Mouse (Mus musculus) limb, embryonic 14.5 days (tissue): ENCODE results near the gene Mnt. TPM values are rescaled to one million over a fixed set of nuclear protein-coding genes. Genes with fewer than 3 reads are reported as not detected.
A peak's percentile ranks its signal among the peaks of the same experiment; 100 is the strongest.

Experiments
- ATAC-seq: fragments of 200-750 bp; cut with Nextera tagmentation; 2 replicates; pipeline ENCODE4 v1.8.0; 2017; ENCODE audit warnings: low read depth, moderate number of reproducible peaks, moderate TSS enrichment; ENCODE audit not compliant: low FRiP score
- DNase-seq: peaks from one replicate; pipeline ENCODE4 v3.0.0-alpha.2; 2015; ENCODE audit warnings: low spot score
- H3K27ac ChIP-seq: fragments of 300-500 bp; sonication (generic); replicated peaks from 2 replicates; pipeline ENCODE4 v1.5.1; 2014; ENCODE audit warnings: low read depth, mild to moderate bottlenecking, low read length, moderate library complexity, mixed read lengths
- H3K27me3 ChIP-seq: fragments of 300-500 bp; sonication (generic); 2 replicates; pipeline ENCODE4 v1.6.1; 2014; ENCODE audit warnings: low read length, mixed read lengths; ENCODE audit not compliant: control insufficient read depth, insufficient read depth
- H3K36me3 ChIP-seq: fragments of 300-500 bp; sonication (generic); 2 replicates; pipeline ENCODE4 v1.6.1; 2014; ENCODE audit warnings: mild to moderate bottlenecking, low read length, moderate library complexity, mixed read lengths; ENCODE audit not compliant: control insufficient read depth, insufficient read depth
- H3K4me1 ChIP-seq: fragments of 300-500 bp; sonication (generic); 2 replicates; pipeline ENCODE4 v1.6.1; 2014; ENCODE audit warnings: antibody characterized with exemption, low read length, mixed read lengths; ENCODE audit not compliant: control insufficient read depth, insufficient read depth
- H3K4me2 ChIP-seq: fragments of 300-500 bp; sonication (generic); replicated peaks from 2 replicates; pipeline ENCODE4 v1.6.1; 2014; ENCODE audit warnings: low read depth, mild to moderate bottlenecking, low read length, moderate library complexity; ENCODE audit not compliant: severe bottlenecking
- H3K4me3 ChIP-seq: fragments of 300-500 bp; sonication (generic); replicated peaks from 2 replicates; pipeline ENCODE4 v1.5.1; 2014; ENCODE audit warnings: low read length
- H3K9ac ChIP-seq: fragments of 300-500 bp; sonication (generic); 2 replicates; pipeline ENCODE4 v1.6.1; 2014; ENCODE audit warnings: mild to moderate bottlenecking, low read depth, low read length, moderate library complexity; ENCODE audit not compliant: severe bottlenecking
- H3K9me3 ChIP-seq: fragments of 300-500 bp; sonication (generic); 2 replicates; pipeline ENCODE4 v1.6.1; 2016; ENCODE audit warnings: low read length; ENCODE audit not compliant: control insufficient read depth
- POLR2A ChIP-seq: fragments of 200-500 bp; IDR thresholded peaks from 2 replicates; pipeline ENCODE4 v1.8.0; 2012; ENCODE audit warnings: inconsistent platforms, mild to moderate bottlenecking, moderate library complexity, borderline replicate concordance; ENCODE audit not compliant: insufficient read depth, insufficient read length; ENCODE audit errors: extremely low read depth
- WGBS: fragments of 180-500 bp; shearing (Covaris S2); extraction: QIAGEN DNeasy Blood & Tissue Kit; methylation state at CpG from one replicate; pipeline ENCODE4 v1.1.7; 2014; 5-methylcytosine and 5-hydroxymethylcytosine counted together
- polyA plus RNA-seq, 2 experiments: library from polyadenylated mRNA; depleted of rRNA in 1 of 2; stranded (reverse) in 1 of 2; unstranded in 1 of 2; fragments of >200 nt; fragmentation: Nextera tagmentation in 1 of 2; extraction: Ambion mirVana in 1 of 2; gene quantifications; 2 replicates each; pipeline versions ENCODE4 v1.2.1 to v1.2.3; 2012 to 2014

Gene Mnt
- polyA plus RNA-seq, 2 experiments = 6.0 to 17.9 TPM

GRCm38 (mm10) chr11:74828404-74828931 lies 2.3 kb upstream of the Mnt start:
- Histone ChIP-seq H3K4me2 (no peak overlapping the region), H3K36me3 (peaks cover 3% of the 10 kb centered on the region; the same call in 1 of the 2 replicates), H3K9me3 (no peaks in the 10 kb centered on the region), H3K9ac (no peak overlapping the region), H3K27me3 (no peaks in the 10 kb centered on the region), H3K27ac (no peak overlapping the region), H3K4me1 (peaks cover 25% of the 10 kb centered on the region), H3K4me3 (no peak overlapping the region)
- ATAC-seq (no peak), DNase-seq (no peak)
- no peak for TF ChIP-seq POLR2A
- 27% methylated on average over 2 of the region's 2 CpGs for WGBS

GRCm38 (mm10) chr11:74828965-74829550 lies 1.7 kb upstream of the Mnt start:
- no peak for DNase-seq
- Histone ChIP-seq H3K36me3 (no peaks in the 10 kb centered on the region; the same call in 1 of the 2 replicates), H3K27ac (0 out of 2 replicates have a peak overlapping the region, but pooled peaks have one; percentile 81), H3K4me3 (peak overlapping the region; percentile 91), H3K4me1 (peaks cover 30% of the 10 kb centered on the region), H3K9me3 (no peaks in the 10 kb centered on the region), H3K9ac (no peak overlapping the region), H3K27me3 (no peaks in the 10 kb centered on the region), H3K4me2 (peak overlapping the region; percentile 79)
- WGBS = 16% methylated on average over 11 of the region's 11 CpGs
- TF ChIP-seq POLR2A = no peak
- no peak for ATAC-seq

- no peak for TF ChIP-seq POLR2A
- DNase-seq (peak; percentile 84), ATAC-seq (peak; percentile 44)
- no peaks in the 10 kb centered on the region for H3K9me3 ChIP-seq
- peaks cover 33% of the 10 kb centered on the region for H3K4me1 ChIP-seq
- WGBS = under 1% methylated on average over 20 of the region's 20 CpGs
- H3K27me3 ChIP-seq = no peaks in the 10 kb centered on the region
- H3K27ac ChIP-seq = peak overlapping the region; percentile 81
- H3K9ac ChIP-seq = no peak overlapping the region
- H3K36me3 ChIP-seq = no peaks in the 10 kb centered on the region
- H3K4me3 ChIP-seq = peak overlapping the region; percentile 91
- H3K4me2 ChIP-seq = peak overlapping the region; percentile 79
These were observed 908 bp upstream of the Mnt start for GRCm38 (mm10) chr11:74829812-74830211.

- Histone ChIP-seq H3K9me3 (no peaks in the 10 kb centered on the region), H3K27me3 (no peaks in the 10 kb centered on the region), H3K4me2 (peak overlapping the region; percentile 79), H3K4me1 (peaks cover 35% of the 10 kb centered on the region), H3K36me3 (no peaks in the 10 kb centered on the region), H3K9ac (peak overlapping the region; percentile 81), H3K4me3 (peak overlapping the region; percentile 91), H3K27ac (peak overlapping the region; percentile 79)
- no peak for ATAC-seq
- DNase-seq = peak; percentile 10
- no peak for TF ChIP-seq POLR2A
- WGBS = under 1% methylated on average over 35 of the region's 35 CpGs
These were observed 478 bp downstream of the Mnt start for GRCm38 (mm10) chr11:74831191-74831605.

GRCm38 (mm10) chr11:74831606-74832451 lies 1.1 kb downstream of the Mnt start:
- Histone ChIP-seq H3K27ac (peak overlapping the region; percentile 84), H3K36me3 (peaks cover 3% of the 10 kb centered on the region), H3K4me1 (peaks cover 37% of the 10 kb centered on the region), H3K27me3 (no peaks in the 10 kb centered on the region), H3K4me3 (peak overlapping the region; percentile 91), H3K4me2 (peak overlapping the region; percentile 79), H3K9ac (peak overlapping the region; percentile 81), H3K9me3 (no peaks in the 10 kb centered on the region)
- WGBS = 1% methylated on average over 51 of the region's 61 CpGs
- DNase-seq = peak; percentile 96
- peak; percentile 74; the same call in 1 of the 2 replicates for TF ChIP-seq POLR2A
- ATAC-seq = peak; percentile 83
